Mouse (Mus musculus) inflammation-experienced regulatory T-cells, adult 6 months (primary cell): ENCODE measurements around the gene Slc43a2. TPM values are rescaled to one million over a fixed set of nuclear protein-coding genes. Genes with fewer than 3 reads are reported as not detected.

Experiments used
- ATAC-seq: one replicate; pipeline ENCODE4 v1.8.0; 2017
- polyA plus RNA-seq, 3 experiments: library from polyadenylated mRNA; unstranded; fragments of 100-300 nt; shearing (Covaris generic); gene quantifications; one replicate each; pipeline ENCODE4 v1.2.1; 2017

Gene Slc43a2
- polyA plus RNA-seq, 3 experiments from 2014 or later = 20.1 to 22.4 (median 21.6) TPM

- ATAC-seq = no peak
Observed at GRCm38 (mm10) chr11:75610021-75610420, 78.5 kb downstream of the Slc43a2 start.

DNA sequence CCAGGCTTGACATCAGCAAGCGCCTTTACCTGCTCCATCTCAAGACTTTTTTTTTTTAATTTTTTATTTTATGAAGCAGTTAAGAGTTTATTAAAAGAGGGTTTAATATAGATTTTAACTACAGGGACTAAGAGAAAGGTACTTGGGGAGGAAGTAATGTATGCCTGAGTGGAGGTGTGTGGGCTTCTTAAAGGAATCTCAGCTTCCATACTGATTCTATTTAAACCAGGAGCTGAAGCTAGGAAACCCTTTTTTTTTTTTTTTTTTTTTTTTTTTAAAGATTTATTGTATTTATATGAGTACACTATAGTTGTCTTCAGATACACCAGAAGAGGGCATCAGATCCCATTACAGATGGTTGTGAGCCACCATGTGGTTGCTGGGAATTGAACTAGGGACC, 83.3 kb downstream of the Slc43a2 start:
- no peak for ATAC-seq

GRCm38 (mm10) chr11:75615556-75615955, 84.1 kb downstream of the Slc43a2 start:
- ATAC-seq = no peak

DNA sequence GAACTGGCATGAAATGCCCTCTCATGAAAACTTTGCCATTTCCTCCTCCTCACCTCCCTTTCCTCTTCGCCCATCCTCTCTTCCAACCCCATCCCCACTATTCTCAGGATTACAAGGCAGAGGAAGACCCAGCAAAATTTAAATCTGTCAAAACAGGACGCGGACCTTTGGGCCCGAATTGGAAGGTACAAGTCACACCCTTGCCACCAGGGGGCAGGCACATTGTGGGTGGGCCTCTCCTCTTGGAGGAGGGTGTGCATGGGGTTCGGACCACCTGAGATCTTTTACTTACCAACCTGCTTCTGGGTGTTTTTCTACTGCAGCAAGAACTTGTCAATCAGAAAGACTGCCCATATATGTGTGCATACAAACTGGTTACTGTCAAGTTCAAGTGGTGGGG, 87.6 kb downstream of the Slc43a2 start:
- ATAC-seq = no peak

GRCm38 (mm10) chr11:75620136-75620780, 88.8 kb downstream of the Slc43a2 start:
- no peak for ATAC-seq

DNA sequence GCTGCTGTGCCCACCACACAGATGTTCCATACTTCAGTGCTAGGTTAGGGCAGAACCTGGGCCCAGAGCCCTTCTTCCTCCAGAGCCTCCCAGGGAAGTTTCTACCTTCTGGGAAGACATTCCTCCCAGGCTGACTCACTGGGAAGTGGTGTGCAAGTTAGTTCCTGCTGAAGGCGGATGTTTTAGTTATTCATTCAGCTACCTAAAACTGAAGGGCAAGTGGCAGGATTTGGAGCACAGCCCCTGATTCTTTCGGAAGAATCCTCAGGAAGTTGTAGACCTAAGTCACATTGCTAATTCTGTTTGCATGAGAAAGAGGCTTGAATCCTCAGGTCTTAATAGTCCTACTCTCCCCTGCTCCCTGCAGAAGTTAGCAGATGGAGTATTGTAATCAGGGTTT, 89.9 kb downstream of the Slc43a2 start:
- ATAC-seq = no peak

- no peak for ATAC-seq
Observed at GRCm38 (mm10) chr11:75622588-75623329, 91.3 kb downstream of the Slc43a2 start.

DNA sequence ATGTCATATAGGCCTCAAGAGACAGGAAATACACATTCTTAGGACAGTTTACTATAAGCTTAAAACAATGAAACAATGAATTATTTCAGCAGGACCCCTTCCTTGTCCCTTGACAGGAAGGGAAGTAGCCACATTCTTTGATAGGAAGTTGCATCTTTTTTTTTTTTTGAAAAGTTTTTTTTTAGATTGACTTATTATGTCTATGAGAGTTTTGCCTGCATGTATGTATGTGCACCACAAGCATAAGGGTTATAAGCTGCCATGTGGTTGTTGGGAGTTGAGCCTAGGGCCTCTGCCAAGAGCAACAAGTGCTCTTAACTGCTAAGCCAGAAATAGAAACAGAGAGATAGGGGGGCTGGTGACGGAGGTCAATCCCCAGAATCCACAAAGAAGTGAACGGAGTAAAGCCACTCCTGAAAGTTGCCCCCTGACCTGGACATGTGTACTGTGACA, 92.6 kb downstream of the Slc43a2 start:
- ATAC-seq = no peak

DNA sequence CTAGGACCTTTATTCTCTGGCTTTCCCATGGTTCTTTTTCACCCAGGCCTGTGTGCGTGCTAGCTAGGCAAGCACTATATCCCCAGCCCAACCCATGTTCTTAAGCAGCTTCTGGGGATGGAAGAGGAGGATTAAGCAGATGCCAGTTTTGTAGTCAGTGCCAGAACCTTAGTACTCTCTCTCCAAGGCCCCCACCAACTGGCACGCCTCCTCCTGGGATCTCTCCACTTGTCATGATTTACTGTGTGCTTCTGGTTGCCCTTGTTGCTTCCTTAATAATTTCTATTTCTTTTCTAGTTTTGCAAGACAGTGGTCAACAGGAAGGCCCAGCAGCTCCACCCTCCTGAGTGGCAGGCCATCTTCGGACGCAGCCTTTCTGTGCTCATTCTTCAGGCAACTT, 94.3 kb downstream of the Slc43a2 start:
- ATAC-seq = no peak

Other genes with a start within 250 kb of the Slc43a2 start
- gene Rpa1, start 183.4 kb upstream of the Slc43a2 start, polyA plus RNA-seq = 100 to 1,000 TPM; 199 to 296 (median 217) TPM
- 10 to 100 TPM; 10.8 to 25.4 (median 23.2) TPM for gene Smyd4, start 183.3 kb upstream of the Slc43a2 start, polyA plus RNA-seq
- 1 to 10 TPM; 3.3 to 5.0 (median 4.9) TPM for gene Serpinf1, start 109.0 kb upstream of the Slc43a2 start, polyA plus RNA-seq
- gene Serpinf2, start 92.1 kb upstream of the Slc43a2 start, polyA plus RNA-seq = not detected
- 1 to 10 TPM; 5.1 to 7.9 (median 5.2) TPM for gene Wdr81, start 77.0 kb upstream of the Slc43a2 start, polyA plus RNA-seq
- gene Tlcd2, start 70.0 kb upstream of the Slc43a2 start, polyA plus RNA-seq = 10 to 100 TPM in 2 of 3 experiments, 1 to 10 TPM in 1; 10.0 to 23.2 (median 21.3) TPM
- gene Prpf8, start 44.9 kb upstream of the Slc43a2 start, polyA plus RNA-seq = 10 to 100 TPM; 37.6 to 48.7 (median 43.8) TPM
- not detected for gene Rilp, start 21.6 kb upstream of the Slc43a2 start, polyA plus RNA-seq
- gene Scarf1, start 18.2 kb upstream of the Slc43a2 start, polyA plus RNA-seq = under 1 TPM; 0.18 to 0.93 (median 0.28) TPM
- gene Pitpna, start 56.4 kb downstream of the Slc43a2 start, polyA plus RNA-seq = 10 to 100 TPM; 30.5 to 50.5 (median 40.2) TPM
- 100 to 1,000 TPM; 110 to 156 (median 133) TPM for gene Inpp5k, start 99.3 kb downstream of the Slc43a2 start, polyA plus RNA-seq
- gene Myo1c, start 118.8 kb downstream of the Slc43a2 start, polyA plus RNA-seq = 10 to 100 TPM; 15.6 to 24.5 (median 23.1) TPM
- 10 to 100 TPM; 10.5 to 13.5 (median 12.0) TPM for gene Crk, start 147.6 kb downstream of the Slc43a2 start, polyA plus RNA-seq
- 100 to 1,000 TPM; 347 to 645 (median 394) TPM for gene Ywhae, start 201.2 kb downstream of the Slc43a2 start, polyA plus RNA-seq